Mouse (Mus musculus): Measurements from ENCODE around the gene Adamts20. TPM values are rescaled to one million over a fixed set of nuclear protein-coding genes. Genes with fewer than 3 reads are reported as not detected.
"Not testable (repeated sequence)": the region's sequence is repeated elsewhere in the genome, so short reads cannot be mapped to it uniquely, and the experiment has no call there.

Gene Adamts20
- total RNA-seq, 2 experiments from 2014 or later, result 0.37 to 0.67 TPM

- intact Hi-C loops (cut with DNase I), result no loop called here
Measured at GRCm38 (mm10) chr15:94444437-94445136, 20.6 kb downstream of the Adamts20 start.

GRCm38 (mm10) chr15:94444043-94444436 lies 21.2 kb downstream of the Adamts20 start:
- no peak for DNase-seq
- intact Hi-C loops (cut with DNase I), result no loop called here

More at GRCm38 (mm10) chr15:94444437-94445136, 20.6 kb downstream of the Adamts20 start:
- peak; percentile 17 to 22 for DNase-seq

- DNase-seq, result no peak
- intact Hi-C loops (cut with DNase I), result no loop called here
Measured at GRCm38 (mm10) chr15:94443025-94443424, 22.2 kb downstream of the Adamts20 start.

GRCm38 (mm10) chr15:94435532-94435931 lies 29.7 kb downstream of the Adamts20 start:
- no peak for DNase-seq
- intact Hi-C loops (cut with DNase I), result no loop called here

GRCm38 (mm10) chr15:94430681-94431405 lies 34.4 kb downstream of the Adamts20 start:
- intact Hi-C loops (cut with DNase I), result no loop called here
- DNase-seq, result no peak

- no peak for DNase-seq
- intact Hi-C loops (cut with DNase I), result no loop called here
Measured at GRCm38 (mm10) chr15:94428726-94429125, 36.5 kb downstream of the Adamts20 start.

- no peak for DNase-seq
- intact Hi-C loops (cut with DNase I), result no loop called here
Measured at GRCm38 (mm10) chr15:94427482-94428214, 37.6 kb downstream of the Adamts20 start.

GRCm38 (mm10) chr15:94420526-94420925 lies 44.7 kb downstream of the Adamts20 start:
- intact Hi-C loops (cut with DNase I), result no loop called here
- no peak for DNase-seq

GRCm38 (mm10) chr15:94419167-94419566 lies 46.1 kb downstream of the Adamts20 start:
- DNase-seq, result no peak
- intact Hi-C loops (cut with DNase I), result no loop called here

- intact Hi-C loops (cut with DNase I), result no loop called here
- no peak for DNase-seq
Measured at GRCm38 (mm10) chr15:94418427-94418826, 46.8 kb downstream of the Adamts20 start.

GRCm38 (mm10) chr15:94417216-94418155 lies 47.7 kb downstream of the Adamts20 start:
- intact Hi-C loops (cut with DNase I), result no loop called here
- DNase-seq, result no peak

GRCm38 (mm10) chr15:94409832-94410231 lies 55.4 kb downstream of the Adamts20 start:
- DNase-seq, result no peak
- intact Hi-C loops (cut with DNase I), result no loop called here

GRCm38 (mm10) chr15:94406364-94406763 lies 58.9 kb downstream of the Adamts20 start:
- DNase-seq, result no peak
- intact Hi-C loops (cut with DNase I), result no loop called here

GRCm38 (mm10) chr15:94404071-94404545 lies 61.1 kb downstream of the Adamts20 start:
- intact Hi-C loops (cut with DNase I), result no loop called here

GRCm38 (mm10) chr15:94403461-94404070 lies 61.7 kb downstream of the Adamts20 start:
- DNase-seq, result peak in 1 of 2 experiments; percentile 4
- intact Hi-C loops (cut with DNase I), result no loop called here

More at GRCm38 (mm10) chr15:94404071-94404545, 61.1 kb downstream of the Adamts20 start:
- peak; percentile 73 to 85 for DNase-seq

- intact Hi-C loops (cut with DNase I), result no loop called here
- DNase-seq, result no peak
Measured at GRCm38 (mm10) chr15:94403018-94403417, 62.2 kb downstream of the Adamts20 start.

- DNase-seq, result no peak
- intact Hi-C loops (cut with DNase I), result no loop called here
Measured at GRCm38 (mm10) chr15:94392737-94393136, 72.5 kb downstream of the Adamts20 start.

GRCm38 (mm10) chr15:94390127-94390526 lies 75.1 kb downstream of the Adamts20 start:
- intact Hi-C loops (cut with DNase I); DNase-seq: not testable (repeated sequence)

- intact Hi-C loops (cut with DNase I), result no loop called here
- DNase-seq, result peak; percentile 4
Measured at GRCm38 (mm10) chr15:94379425-94379824, 85.8 kb downstream of the Adamts20 start.

- intact Hi-C loops (cut with DNase I), result no loop called here
Measured at GRCm38 (mm10) chr15:94372548-94372947, 92.7 kb downstream of the Adamts20 start.

More at GRCm38 (mm10) chr15:94372548-94372947, 92.7 kb downstream of the Adamts20 start:
- DNase-seq, result peak; percentile 3 to 4

Measured in heart, postnatal 10 days (tissue).